Mouse (Mus musculus) midbrain, embryonic 11.5 days (tissue): ENCODE results near the gene Phf21a. TPM values are rescaled to one million over a fixed set of nuclear protein-coding genes. Genes with fewer than 3 reads are reported as not detected.

ENCODE experiments used
- ATAC-seq: fragments of 200-750 bp; cut with Nextera tagmentation; 2 replicates; pipeline ENCODE4 v1.8.0; 2017; ENCODE audit warnings: moderate TSS enrichment, moderate library complexity; ENCODE audit not compliant: low FRiP score
- DNase-seq: peaks from one replicate; pipeline ENCODE4 v3.0.0; 2015; ENCODE audit warnings: low spot score; ENCODE audit errors: missing footprints
- H3K27ac ChIP-seq: fragments of 300-500 bp; sonication (generic); 2 replicates; pipeline ENCODE4 v1.5.1; 2014; ENCODE audit warnings: low read depth, low read length
- H3K27me3 ChIP-seq: fragments of 300-500 bp; sonication (generic); 2 replicates; pipeline ENCODE4 v1.6.1; 2014; ENCODE audit warnings: mild to moderate bottlenecking, low read length, moderate library complexity, mixed read lengths; ENCODE audit not compliant: control insufficient read depth, insufficient read depth
- H3K36me3 ChIP-seq: fragments of 300-500 bp; sonication (generic); 2 replicates; pipeline ENCODE4 v1.6.1; 2014; ENCODE audit warnings: mild to moderate bottlenecking, low read length, moderate library complexity, mixed read lengths; ENCODE audit not compliant: control insufficient read depth, insufficient read depth
- H3K4me1 ChIP-seq: fragments of 300-500 bp; sonication (generic); 2 replicates; pipeline ENCODE4 v1.6.1; 2014; ENCODE audit warnings: low read length; ENCODE audit not compliant: control insufficient read depth, insufficient read depth
- H3K4me2 ChIP-seq: fragments of 300-500 bp; sonication (generic); 2 replicates; pipeline ENCODE4 v1.6.1; 2014; ENCODE audit warnings: mild to moderate bottlenecking, moderate library complexity
- H3K4me3 ChIP-seq: fragments of 300-500 bp; sonication (generic); 2 replicates; pipeline ENCODE4 v1.5.1; 2014; ENCODE audit warnings: low read depth, low read length
- H3K9ac ChIP-seq: fragments of 300-500 bp; sonication (generic); 2 replicates; pipeline ENCODE4 v1.6.1; 2014; ENCODE audit warnings: low read length
- H3K9me3 ChIP-seq: fragments of 300-500 bp; sonication (generic); 2 replicates; pipeline ENCODE4 v1.6.1; 2016; ENCODE audit warnings: low read length; ENCODE audit not compliant: control insufficient read depth
- WGBS: fragments of 180-500 bp; shearing (Covaris S2); extraction: QIAGEN DNeasy Blood & Tissue Kit; methylation state at CpG from one replicate; pipeline ENCODE4 v1.1.7; 2014; 5-methylcytosine and 5-hydroxymethylcytosine counted together
- polyA plus RNA-seq: library from polyadenylated mRNA; unstranded; fragments of >200 nt; fragmentation: Nextera tagmentation; extraction: Ambion mirVana; gene quantifications from 2 replicates; pipeline ENCODE4 v1.2.1, GENCODE M21; 2014

Gene Phf21a
- polyA plus RNA-seq, 1 experiment from 2014 or later, result 34.4 TPM

- H3K9me3 ChIP-seq, result no peaks in the 10 kb centered on the region
Measured at GRCm38 (mm10) chr2:92385113-92386051, 292.5 kb downstream of the Phf21a start.

GRCm38 (mm10) chr2:92386821-92387570 lies 294.1 kb downstream of the Phf21a start:
- Histone ChIP-seq H3K4me3 (no peak overlapping the region), H3K9ac (no peak overlapping the region), H3K4me1 (peaks cover 36% of the 10 kb centered on the region), H3K36me3 (peaks cover 45% of the 10 kb centered on the region), H3K27ac (no peak overlapping the region), H3K9me3 (no peaks in the 10 kb centered on the region), H3K4me2 (no peak overlapping the region), H3K27me3 (no peaks in the 10 kb centered on the region)
- ATAC-seq, result no peak
- no peak for DNase-seq
- 91% methylated on average over 30 of the region's 30 CpGs for WGBS

More at GRCm38 (mm10) chr2:92385113-92386051, 292.5 kb downstream of the Phf21a start:
- ATAC-seq (no peak), DNase-seq (no peak)
- WGBS, result 85% methylated on average over 22 of the region's 22 CpGs
- H3K4me1 ChIP-seq, result peaks cover 21% of the 10 kb centered on the region
- H3K9ac ChIP-seq, result no peak overlapping the region
- H3K4me3 ChIP-seq, result no peak overlapping the region
- no peaks in the 10 kb centered on the region for H3K27me3 ChIP-seq
- no peak overlapping the region for H3K27ac ChIP-seq
- peaks cover 53% of the 10 kb centered on the region for H3K36me3 ChIP-seq
- no peak overlapping the region for H3K4me2 ChIP-seq

- Histone ChIP-seq H3K4me1 (peaks cover 43% of the 10 kb centered on the region), H3K4me3 (no peak overlapping the region), H3K27me3 (no peaks in the 10 kb centered on the region), H3K9ac (peak overlapping the region; percentile 80), H3K36me3 (peaks cover 45% of the 10 kb centered on the region), H3K27ac (no peak overlapping the region), H3K9me3 (no peaks in the 10 kb centered on the region), H3K4me2 (peak overlapping the region; percentile 65)
- no peak for DNase-seq
- no peak for ATAC-seq
- 87% methylated on average over 4 of the region's 4 CpGs for WGBS
Measured at GRCm38 (mm10) chr2:92387646-92388045, 294.7 kb downstream of the Phf21a start.

GRCm38 (mm10) chr2:92388081-92388517 lies 295.2 kb downstream of the Phf21a start:
- Histone ChIP-seq H3K9ac (peak overlapping the region; percentile 80), H3K4me2 (peak overlapping the region; percentile 65), H3K27me3 (no peaks in the 10 kb centered on the region), H3K9me3 (no peaks in the 10 kb centered on the region), H3K36me3 (peaks cover 42% of the 10 kb centered on the region), H3K27ac (no peak overlapping the region), H3K4me3 (peak overlapping the region; percentile 63), H3K4me1 (peaks cover 47% of the 10 kb centered on the region)
- WGBS, result 43% methylated on average over 3 of the region's 3 CpGs
- DNase-seq, result no peak
- ATAC-seq, result no peak

GRCm38 (mm10) chr2:92388891-92389641 lies 296.1 kb downstream of the Phf21a start:
- H3K4me2 ChIP-seq, result peak overlapping the region; percentile 65
- ATAC-seq (peak; percentile 96), DNase-seq (peak; percentile 99)
- H3K27ac ChIP-seq, result peak overlapping the region; percentile 51
- peaks cover 32% of the 10 kb centered on the region for H3K36me3 ChIP-seq
- no peaks in the 10 kb centered on the region for H3K9me3 ChIP-seq
- H3K4me3 ChIP-seq, result peak overlapping the region; percentile 63
- no peaks in the 10 kb centered on the region for H3K27me3 ChIP-seq
- H3K9ac ChIP-seq, result peak overlapping the region; percentile 80
- peaks cover 50% of the 10 kb centered on the region for H3K4me1 ChIP-seq
- WGBS, result under 1% methylated on average over 61 of the region's 62 CpGs

GRCm38 (mm10) chr2:92389645-92390044 lies 296.7 kb downstream of the Phf21a start:
- 4% methylated on average over 10 of the region's 10 CpGs for WGBS
- Histone ChIP-seq H3K4me3 (peak overlapping the region; percentile 63), H3K27me3 (no peaks in the 10 kb centered on the region), H3K9me3 (no peaks in the 10 kb centered on the region), H3K4me1 (peaks cover 50% of the 10 kb centered on the region), H3K9ac (peak overlapping the region; percentile 28; the same call in 1 of the 2 replicates), H3K36me3 (peaks cover 26% of the 10 kb centered on the region), H3K4me2 (peak overlapping the region; percentile 24), H3K27ac (peak overlapping the region; percentile 45)
- DNase-seq (no peak), ATAC-seq (no peak)

- Histone ChIP-seq H3K36me3 (peaks cover 20% of the 10 kb centered on the region), H3K27ac (peak overlapping the region; percentile 45), H3K9me3 (no peaks in the 10 kb centered on the region), H3K4me3 (no peak overlapping the region), H3K4me1 (peaks cover 50% of the 10 kb centered on the region), H3K4me2 (peak overlapping the region; percentile 24), H3K27me3 (no peaks in the 10 kb centered on the region), H3K9ac (peak overlapping the region; percentile 28; the same call in 1 of the 2 replicates)
- 75% methylated on average over 6 of the region's 6 CpGs for WGBS
- DNase-seq (no peak), ATAC-seq (no peak)
Measured at GRCm38 (mm10) chr2:92390206-92390930, 297.5 kb downstream of the Phf21a start.

- peaks cover 50% of the 10 kb centered on the region for H3K4me1 ChIP-seq
Measured at GRCm38 (mm10) chr2:92391116-92391515, 298.2 kb downstream of the Phf21a start.

More at GRCm38 (mm10) chr2:92391116-92391515, 298.2 kb downstream of the Phf21a start:
- ATAC-seq (no peak), DNase-seq (no peak)
- WGBS, result 85% methylated on average over 8 of the region's 8 CpGs
- H3K4me2 ChIP-seq, result peak overlapping the region; percentile 46
- H3K27me3 ChIP-seq, result no peaks in the 10 kb centered on the region
- H3K4me3 ChIP-seq, result no peak overlapping the region
- H3K9me3 ChIP-seq, result no peaks in the 10 kb centered on the region
- peak overlapping the region; percentile 61; the same call in 1 of the 2 replicates for H3K9ac ChIP-seq
- H3K27ac ChIP-seq, result no peak overlapping the region
- H3K36me3 ChIP-seq, result peaks cover 12% of the 10 kb centered on the region
